Mouse (Mus musculus) ES-Bruce4 (cell line): ENCODE data around the gene Brd3.

ENCODE experiments used
- CTCF ChIP-seq: IDR thresholded peaks from one replicate; pipeline ENCODE4 v1.8.1; 2011; ENCODE audit warnings: low read depth, low read length
- POLR2A ChIP-seq: IDR thresholded peaks from one replicate; pipeline ENCODE4 v1.8.1; 2011; ENCODE audit warnings: low read length; ENCODE audit not compliant: insufficient read depth

DNA sequence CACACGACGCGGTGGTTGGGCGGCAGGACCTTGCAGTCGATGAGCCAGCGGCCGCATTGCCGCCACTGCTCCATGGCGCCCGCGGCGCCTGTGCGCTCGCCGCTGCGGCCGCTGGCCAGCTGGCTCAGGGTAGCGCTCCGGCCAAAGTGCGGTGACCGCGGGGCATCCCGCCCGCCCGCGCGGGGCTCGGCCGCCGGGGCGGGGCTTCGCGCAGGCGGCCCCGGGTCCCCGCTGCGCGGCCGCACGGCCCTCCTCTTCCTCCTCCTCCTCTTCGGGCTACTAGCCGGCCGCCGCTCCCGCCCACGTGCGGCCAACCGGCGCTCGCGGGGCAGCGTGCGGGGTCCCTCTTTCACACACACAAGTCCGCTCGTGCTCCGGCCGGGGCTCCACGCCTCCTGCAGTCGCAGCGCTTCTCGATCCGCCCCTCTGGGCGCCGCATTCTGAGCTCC lies 81.0 kb downstream of the Brd3 start:
- TF ChIP-seq CTCF: no peak
- no peak for TF ChIP-seq POLR2A
